Mouse (Mus musculus): Measurements from ENCODE around the gene Rbbp9.

The Rbbp9 gene

GRCm38 (mm10) chr2:144514619-144515018, 36.0 kb downstream of the Rbbp9 start:
- in situ Hi-C loops (cut with MboI, MseI) = no loop called here

GRCm38 (mm10) chr2:144502134-144502533, 48.5 kb downstream of the Rbbp9 start:
- in situ Hi-C loops (cut with MboI, MseI) = loop anchor here (10.0 kb wide), 1 partner anchor 1853 kb away; no protein-coding TSS in a partner anchor

All from T-helper 2 cell (primary cell).